Mouse (Mus musculus): Measurements from ENCODE around the gene Tox4.
A peak's percentile ranks its signal among the peaks of the same experiment; 100 is the strongest.

DNA sequence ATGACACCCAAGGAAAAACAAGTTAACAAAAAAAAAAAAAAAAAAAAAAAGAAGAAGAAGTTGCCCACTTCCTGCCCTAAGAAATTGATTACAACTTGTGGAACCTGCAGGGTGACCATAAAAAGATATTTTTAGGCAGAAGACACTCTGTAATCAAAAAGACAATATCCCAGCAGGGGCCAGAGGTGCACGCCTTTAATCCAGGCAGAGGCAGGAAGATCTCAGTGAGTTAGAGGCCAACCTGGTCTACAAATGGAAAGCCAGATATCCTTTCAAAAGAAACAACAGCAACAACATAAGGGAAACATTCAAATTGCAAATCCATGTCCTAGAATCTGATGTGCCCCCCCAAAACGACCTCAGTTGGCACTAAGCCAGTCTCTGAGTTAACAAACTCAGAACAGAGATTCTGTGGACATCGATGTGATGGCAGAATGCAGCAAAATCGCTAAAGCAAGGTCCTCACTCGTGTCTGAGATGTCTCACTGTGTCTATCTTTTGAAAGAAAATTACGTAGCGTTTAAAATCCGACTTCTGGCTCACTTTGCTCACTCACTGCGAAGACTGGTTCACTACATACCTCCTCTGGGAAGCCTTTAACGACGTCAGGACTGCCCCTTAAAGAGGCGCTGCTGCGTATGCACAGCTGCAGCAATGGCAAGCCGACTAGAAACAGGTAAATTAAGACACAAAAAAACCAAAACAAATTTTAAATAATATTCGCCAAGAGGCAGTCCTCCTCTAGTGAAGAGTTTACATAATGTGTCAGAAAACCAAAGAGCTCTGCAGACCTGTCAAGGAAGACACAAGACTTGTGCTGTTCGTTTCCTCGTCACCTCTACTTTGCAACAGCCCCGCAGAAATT is 22.4 kb upstream of the Tox4 start:
- TF ChIP-seq CTCF (conservative IDR thresholded peaks at IDR 0.05; ENCODE audit: low read length): no peak
- peak; percentile 41; the same call in 1 of the 2 replicates for TF ChIP-seq NANOG (IDR thresholded peaks at IDR 0.05; ENCODE audit: borderline replicate concordance, low read length)
- no peak for TF ChIP-seq POU5F1 (IDR thresholded peaks at IDR 0.05; ENCODE audit: borderline replicate concordance, low read length)
